Mouse (Mus musculus) bone marrow, adult 2 months (tissue): ENCODE measurements at regions not wholly inside any gene's neighbourhood (a gene's known extent, or its start where the extent isn't known, plus 50 kb on each side); places are given as distances from the start of the nearest gene placed in this dataset.

Experiments used
- CTCF ChIP-seq: fragments of 200-500 bp; IDR thresholded peaks from 2 replicates; pipeline ENCODE4 v1.5.1; 2011; ENCODE audit warnings: low read length, control low read depth; ENCODE audit not compliant: control insufficient read depth, insufficient read depth
- POLR2A ChIP-seq: fragments of 200-500 bp; IDR thresholded peaks from 2 replicates; pipeline ENCODE4 v1.6.1; 2011; ENCODE audit warnings: low read depth, mild to moderate bottlenecking, control low read depth, low read length, borderline replicate concordance; ENCODE audit not compliant: control insufficient read depth

- TF ChIP-seq POLR2A (no peak), CTCF (no peak)
Observed at GRCm38 (mm10) chr2:167823513-167823912, 108.3 kb upstream of the Ptpn1 start.
